25 mouse cellular contexts compared by ENCODE assay signal in genomic region chr9:29680677-29681076, GRCm38 (mm10).
DNase-seq lines count a peak whose midpoint lies in the region; ATAC-seq lines count a peak whose summit lies in the region.
"Had no signal": no experiment of that assay in that cellular context is flagged by ENCODE, and none has a peak within 500 bp of the region (broad histone marks: within the 10 kb centered on the region; RNA-seq: fewer than 3 reads in every experiment).

No protein-coding gene starts in this region.

- peak; percentile 41; the same call in 1 of the 2 replicates for ATAC-seq in frontal cortex, adult (ENCODE audit: low TSS enrichment)
- ATAC-seq in limb, embryonic 12.5 days (ENCODE audit: insufficient number of reproducible peaks, insufficient read depth, low FRiP score, low TSS enrichment, low read depth), result 0 out of 2 replicates have a peak, but pooled peaks have one; percentile 63
- ATAC-seq: activated CD4-positive, CD25-positive, alpha-beta regulatory T cell, adult 4 months; forebrain, embryonic 14.5 days; intestine, embryonic 15.5 days had no signal

- H3K27ac ChIP-seq in limb, embryonic 12.5 days, result no peak overlapping the region
- H3K27ac ChIP-seq: hindbrain, embryonic 15.5 days; intestine, embryonic 15.5 days; liver, embryonic 13.5 days; neural tube, embryonic 15.5 days had no signal

- H3K36me3 ChIP-seq in limb, embryonic 12.5 days, result no peaks in the 10 kb centered on the region
- H3K36me3 ChIP-seq: G1E; hindbrain, embryonic 15.5 days; intestine, embryonic 15.5 days; liver, embryonic 13.5 days; neural tube, embryonic 15.5 days had no signal

- peaks cover 23% of the 10 kb centered on the region for H3K4me1 ChIP-seq in limb, embryonic 12.5 days (replicated peaks)
- H3K4me1 ChIP-seq: intestine, embryonic 15.5 days; liver, embryonic 13.5 days had no signal

- H3K9ac ChIP-seq in limb, embryonic 12.5 days (replicated peaks), result no peak overlapping the region
- H3K9ac ChIP-seq: hindbrain, embryonic 15.5 days; intestine, embryonic 15.5 days; liver, embryonic 13.5 days; neural tube, embryonic 15.5 days had no signal

- no peak overlapping the region for H3K4me2 ChIP-seq in limb, embryonic 12.5 days
- H3K4me2 ChIP-seq: hindbrain, embryonic 15.5 days; intestine, embryonic 15.5 days; liver, embryonic 13.5 days; neural tube, embryonic 15.5 days had no signal

- H3K27me3 ChIP-seq in limb, embryonic 12.5 days, result no peaks in the 10 kb centered on the region
- H3K27me3 ChIP-seq: CH12.LX; hindbrain, embryonic 15.5 days; intestine, embryonic 15.5 days; liver, embryonic 13.5 days; neural tube, embryonic 15.5 days had no signal

- H3K9me3 ChIP-seq in limb, embryonic 12.5 days, result no peaks in the 10 kb centered on the region
- H3K9me3 ChIP-seq: hindbrain, embryonic 15.5 days; intestine, embryonic 15.5 days; liver, embryonic 13.5 days; neural tube, embryonic 15.5 days had no signal

- WGBS in limb, embryonic 12.5 days, result 6% methylated on average over 5 of the region's 5 CpGs

- H3K4me3 ChIP-seq in limb, embryonic 12.5 days (replicated peaks), result no peak overlapping the region
- H3K4me3 ChIP-seq: hindbrain, embryonic 15.5 days; intestine, embryonic 15.5 days; liver, embryonic 13.5 days; neural tube, embryonic 15.5 days had no signal

- DNase-seq in frontal cortex, postnatal 25 days (ENCODE audit: low spot score in 2 of 2), result no peak
- peak; percentile 6 for DNase-seq in R1 (ENCODE audit: low read depth, low spot score)
- peak; percentile 16 for DNase-seq in embryo, embryonic 11.5 days (ENCODE audit: low read depth, low spot score)
- DNase-seq in thymus, postnatal 10 days (ENCODE audit: low spot score in 2 of 2), result no peak
- no peak for DNase-seq in spleen, adult 12 weeks (ENCODE audit: low spot score)
- DNase-seq: adrenal gland, adult 8-10 months; B cell, adult 2 months; cerebellum, adult 18-20 months; gastrocnemius, postnatal 36 days; kidney, adult 9 months; kidney, postnatal 14 days; left cerebral cortex, postnatal 4 days; liver, embryonic 13.5 days; lung, adult 2 months; lung, postnatal 14 days; thymus, postnatal 14 days had no signal

Comparison
In these comparisons a context has a peak if more than half of its experiments do, and no peak if none do; other contexts are left out.
1. DNase-seq: peak in R1 (single experiment) and embryo, embryonic 11.5 days (single experiment); none in frontal cortex, postnatal 25 days (0 of 2), thymus, postnatal 10 days (0 of 2) and spleen, adult 12 weeks (single experiment).